Mouse (Mus musculus) spleen, postnatal 14 days (tissue): ENCODE results near the gene Ndufb10.

Experiments used
- DNase-seq, 2 experiments: peaks; one replicate each; pipeline ENCODE4 v3.0.0; 2021 to 2022; ENCODE audit warnings: low spot score in 2 of 2

Ndufb10 gene

DNA sequence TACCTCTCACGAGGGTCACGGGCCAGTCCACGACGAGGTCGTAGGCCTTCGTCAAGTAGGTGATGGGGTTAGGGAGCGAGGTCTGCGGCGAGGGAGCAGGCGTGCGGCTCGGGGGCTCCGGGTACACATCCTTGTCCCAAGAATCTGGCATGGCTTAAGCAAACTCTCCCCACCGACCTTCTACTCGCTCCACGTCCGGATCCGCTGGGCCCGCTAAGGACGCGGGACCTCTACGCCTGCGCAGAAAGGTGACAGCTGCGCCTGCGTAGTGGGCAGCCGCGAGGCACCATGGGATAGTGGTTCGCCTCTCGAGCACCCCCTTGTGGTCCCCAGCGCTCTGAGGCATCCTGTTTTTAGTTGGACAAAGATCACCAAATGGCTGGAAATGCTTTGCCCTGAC lies at the start of gene Ndufb10:
Ndufb10 (minus strand) TSS at position 295 of the 400 bp plus-strand sequence.
- DNase-seq, result peak; percentile 94 to 98

GRCm38 (mm10) chr17:24773241-24773640 lies 49.0 kb upstream of the Ndufb10 start:
- no peak for DNase-seq

- DNase-seq, result no peak
These were observed 44.9 kb upstream of the Ndufb10 start for GRCm38 (mm10) chr17:24769146-24769545.

- DNase-seq, result no peak
These were observed 42.1 kb upstream of the Ndufb10 start for GRCm38 (mm10) chr17:24766266-24766875.

- DNase-seq, result no peak
These were observed 41.0 kb upstream of the Ndufb10 start for GRCm38 (mm10) chr17:24765016-24765905.

GRCm38 (mm10) chr17:24761121-24761520 lies 36.8 kb upstream of the Ndufb10 start:
- no peak for DNase-seq

GRCm38 (mm10) chr17:24757394-24757793 lies 33.1 kb upstream of the Ndufb10 start:
- DNase-seq, result no peak

- DNase-seq, result no peak
These were observed 28.4 kb upstream of the Ndufb10 start, which contains the start of gene Hs3st6 for GRCm38 (mm10) chr17:24752415-24753394. TSS of gene Hs3st6 (plus strand) at chr17:24752988.

- no peak for DNase-seq
These were observed 27.2 kb upstream of the Ndufb10 start for GRCm38 (mm10) chr17:24751528-24751927.

- DNase-seq, result no peak
These were observed 22.7 kb upstream of the Ndufb10 start for GRCm38 (mm10) chr17:24746986-24747385.

- peak; percentile 57 to 79 for DNase-seq
These were observed 21.5 kb upstream of the Ndufb10 start for GRCm38 (mm10) chr17:24745526-24746497.

DNA sequence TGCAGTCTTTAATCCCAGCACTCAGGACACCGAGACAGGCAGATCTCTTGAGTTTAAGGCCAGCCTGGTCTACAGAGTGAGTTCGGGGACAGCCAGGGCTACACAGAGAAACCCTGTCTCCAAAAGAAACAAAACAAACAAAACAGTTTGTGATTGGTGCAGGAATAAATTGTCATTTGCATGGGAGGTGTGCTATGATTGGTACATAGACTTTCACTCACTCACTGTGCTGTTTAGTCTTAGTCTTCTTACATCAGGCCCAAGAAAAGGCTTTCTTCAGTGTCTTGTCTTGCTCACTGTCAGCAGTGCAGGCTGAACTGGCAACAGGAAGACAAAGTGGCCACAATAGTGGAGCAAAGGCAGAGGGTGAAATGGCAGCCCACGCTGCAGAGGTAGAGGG lies 20.1 kb upstream of the Ndufb10 start:
- DNase-seq, result no peak

GRCm38 (mm10) chr17:24743896-24744295 lies 19.6 kb upstream of the Ndufb10 start:
- no peak for DNase-seq

- DNase-seq, result no peak
These were observed 18.0 kb upstream of the Ndufb10 start for GRCm38 (mm10) chr17:24742307-24742706.

DNA sequence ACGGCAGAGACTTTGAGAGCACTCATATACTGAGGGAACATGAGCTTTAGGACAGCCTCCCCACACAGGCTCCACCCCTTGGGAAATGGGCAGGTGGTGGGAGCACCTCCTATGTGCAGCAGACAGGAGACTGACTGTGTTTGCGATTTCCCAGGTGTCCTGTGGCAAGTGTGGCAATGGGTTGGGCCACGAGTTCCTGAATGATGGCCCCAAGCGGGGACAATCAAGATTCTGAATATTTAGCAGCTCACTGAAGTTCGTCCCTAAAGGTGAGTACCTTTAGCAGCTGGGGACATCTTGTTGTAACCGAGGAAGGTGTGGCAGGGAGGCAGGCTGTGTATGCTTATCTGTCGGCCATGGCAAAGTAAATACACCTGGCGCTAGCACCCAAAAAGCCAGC lies 15.6 kb upstream of the Ndufb10 start:
- no peak for DNase-seq

GRCm38 (mm10) chr17:24738238-24738637 lies 14.0 kb upstream of the Ndufb10 start:
- DNase-seq, result no peak

- DNase-seq, result no peak
These were observed 13.0 kb upstream of the Ndufb10 start for GRCm38 (mm10) chr17:24737135-24737810.

- peak; percentile 91 to 92 for DNase-seq
These were observed 12.2 kb upstream of the Ndufb10 start, which contains the start of gene Msrb1 for GRCm38 (mm10) chr17:24736330-24737051. TSS of gene Msrb1 (plus strand) at chr17:24736642.

GRCm38 (mm10) chr17:24735446-24735845 lies 11.2 kb upstream of the Ndufb10 start:
- no peak for DNase-seq
